In genomic region chr4:34049571-34050255, GRCm38 (mm10) we compare ENCODE assay signal across 8 mouse cellular contexts. TPM values are rescaled to one million over a fixed set of nuclear protein-coding genes. Genes with fewer than 3 reads are reported as not detected.
DNase-seq lines count a peak whose midpoint lies in the region; ATAC-seq and TF ChIP-seq lines count a peak whose summit lies in the region.

Gene Spaca1 (minus strand): TSS chr4:34050191.

- peak within 1 kb of the TSS; percentile 40 for H3K4me2 ChIP-seq in forebrain, embryonic 15.5 days (replicated peaks)
- peak within 1 kb of the TSS; percentile 56 for H3K4me2 ChIP-seq in neural tube, embryonic 12.5 days (replicated peaks)

- H3K9me3 ChIP-seq in forebrain, embryonic 15.5 days: no peaks in the 10 kb centered on the region
- no peaks in the 10 kb centered on the region for H3K9me3 ChIP-seq in limb, embryonic 10.5 days (replicated peaks)
- H3K9me3 ChIP-seq in neural tube, embryonic 12.5 days: no peaks in the 10 kb centered on the region

- 44% methylated on average over 46 of the region's 46 CpGs for WGBS in kidney, adult 2 months
- WGBS in forebrain, embryonic 15.5 days: 48% methylated on average over 46 of the region's 46 CpGs
- 53% methylated on average over 46 of the region's 46 CpGs for WGBS in limb, embryonic 10.5 days
- 44% methylated on average over 46 of the region's 46 CpGs for WGBS in neural tube, embryonic 12.5 days

- no peak for DNase-seq in kidney, adult 2 months
- no peak for DNase-seq in kidney, adult 11 months
- DNase-seq in limb, embryonic 10.5 days (ENCODE audit: low spot score): peak; percentile 42
- DNase-seq in urinary bladder, postnatal 4 days (ENCODE audit: low spot score in 2 of 2): no peak
- no peak for DNase-seq in left cerebral cortex, adult 9 months (ENCODE audit: low spot score in 2 of 2)

- no peak for TF ChIP-seq POLR2A in kidney, adult 2 months (IDR thresholded peaks at IDR 0.05; ENCODE audit: low read depth, low read length)

- H3K4me1 ChIP-seq in kidney, adult 2 months (ENCODE audit: control insufficient read depth, insufficient read depth, low read length): no peaks in the 10 kb centered on the region
- peaks cover 2% of the 10 kb centered on the region; the same call in 1 of the 2 replicates for H3K4me1 ChIP-seq in forebrain, embryonic 15.5 days
- H3K4me1 ChIP-seq in limb, embryonic 10.5 days: peaks cover 7% of the 10 kb centered on the region
- no peaks in the 10 kb centered on the region for H3K4me1 ChIP-seq in neural tube, embryonic 12.5 days

- no peak for TF ChIP-seq CTCF in kidney, adult 2 months (conservative IDR thresholded peaks at IDR 0.05; ENCODE audit: insufficient read depth, insufficient read length, low read depth, low read length)

- H3K9ac ChIP-seq in forebrain, embryonic 15.5 days (replicated peaks): peak within 1 kb of the TSS; percentile 22; the same call in 1 of the 2 replicates
- peak within 1 kb of the TSS; percentile 10; the same call in 1 of the 2 replicates for H3K9ac ChIP-seq in neural tube, embryonic 12.5 days

- H3K27me3 ChIP-seq in kidney, adult 2 months (replicated peaks; ENCODE audit: control insufficient read depth, insufficient read depth, low read length): no peaks in the 10 kb centered on the region; the same call in 1 of the 2 replicates
- no peaks in the 10 kb centered on the region for H3K27me3 ChIP-seq in forebrain, embryonic 15.5 days
- no peaks in the 10 kb centered on the region for H3K27me3 ChIP-seq in limb, embryonic 10.5 days (ENCODE audit: low read depth, poor library complexity, severe bottlenecking)
- no peaks in the 10 kb centered on the region for H3K27me3 ChIP-seq in neural tube, embryonic 12.5 days (replicated peaks)

- H3K36me3 ChIP-seq in kidney, adult 2 months (ENCODE audit: control insufficient read depth, insufficient read depth, low read length): no peaks in the 10 kb centered on the region
- no peaks in the 10 kb centered on the region for H3K36me3 ChIP-seq in forebrain, embryonic 15.5 days
- no peaks in the 10 kb centered on the region for H3K36me3 ChIP-seq in limb, embryonic 10.5 days
- H3K36me3 ChIP-seq in neural tube, embryonic 12.5 days: no peaks in the 10 kb centered on the region

- peak; percentile 40; the same call in 1 of the 2 replicates for ATAC-seq in cerebellum, adult (ENCODE audit: insufficient number of reproducible peaks, low FRiP score, low TSS enrichment)
- no peak for ATAC-seq in forebrain, embryonic 15.5 days (replicated peaks)
- ATAC-seq in neural tube, embryonic 12.5 days (ENCODE audit: low FRiP score, low read depth): no peak; the same call in 1 of the 2 replicates

- peak within 1 kb of the TSS; percentile 9; the same call in 1 of the 2 replicates for H3K4me3 ChIP-seq in kidney, adult 2 months (ENCODE audit: insufficient read depth, low read depth, low read length)
- peak within 1 kb of the TSS; percentile 28 for H3K4me3 ChIP-seq in forebrain, embryonic 15.5 days
- peak within 1 kb of the TSS; percentile 39 for H3K4me3 ChIP-seq in limb, embryonic 10.5 days
- H3K4me3 ChIP-seq in neural tube, embryonic 12.5 days: peak within 1 kb of the TSS; percentile 13; the same call in 1 of the 2 replicates

- H3K27ac ChIP-seq in kidney, adult 2 months (ENCODE audit: insufficient read depth, low read depth, low read length): no peak within 1 kb of the TSS
- no peak within 1 kb of the TSS for H3K27ac ChIP-seq in forebrain, embryonic 15.5 days (replicated peaks)
- H3K27ac ChIP-seq in limb, embryonic 10.5 days: peak within 1 kb of the TSS; percentile 82
- H3K27ac ChIP-seq in neural tube, embryonic 12.5 days: no peak within 1 kb of the TSS

RNA-seq across cellular contexts. Expression of gene Spaca1, which starts in this region (rescaled TPM):
- 0.07 and 0.20 TPM in 2 replicates for polyA plus RNA-seq in kidney, adult 2 months (2012; rRNA removed)
- 0.54 and 0.56 TPM in 2 replicates for polyA plus RNA-seq in forebrain, embryonic 15.5 days (2015; fragmentation: Nextera tagmentation; extraction: Ambion mirVana)
- polyA plus RNA-seq in limb, embryonic 10.5 days (2016; fragmentation: Nextera tagmentation; extraction: Ambion mirVana): 0.62 and 0.98 TPM in 2 replicates
- polyA plus RNA-seq in neural tube, embryonic 12.5 days (2016; fragmentation: Nextera tagmentation; extraction: Ambion mirVana): 1.7 and 1.8 TPM in 2 replicates

Comparison
In these comparisons a context has a peak if more than half of its experiments do, and no peak if none do; other contexts are left out.
1. Peak in DNase-seq, H3K4me3 ChIP-seq and H3K27ac ChIP-seq in limb, embryonic 10.5 days; RNA of the gene not detected or under 1 TPM.